Comparison of ENCODE assay signal across 8 mouse cellular contexts in genomic region chr5:34637591-34638156, GRCm38 (mm10). TPM values are rescaled to one million over a fixed set of nuclear protein-coding genes. Genes with fewer than 3 reads are reported as not detected.
A peak's percentile ranks its signal among the peaks of the same experiment; 100 is the strongest.
DNase-seq lines count a peak whose midpoint lies in the region; ATAC-seq and TF ChIP-seq lines count a peak whose summit lies in the region.

No protein-coding gene starts in this region.

- no peak for TF ChIP-seq CTCF in heart, adult 2 months (IDR thresholded peaks at IDR 0.05)
- TF ChIP-seq CTCF in lung, adult 2 months (IDR thresholded peaks at IDR 0.05; ENCODE audit: insufficient read depth, low read length): no peak

- intact Hi-C loops in heart, adult 2 months (cut with DNase I): loop anchor here (2.0 to 10.0 kb wide), 5 partner anchors 23 to 263 kb away; partner anchors contain the start of genes Grk4 and Nop14

- no peak for TF ChIP-seq EP300 in heart, adult 2 months (IDR thresholded peaks at IDR 0.05; ENCODE audit: insufficient read depth, low read depth, low read length)

- peaks cover 20% of the 10 kb centered on the region for H3K36me3 ChIP-seq in heart, embryonic 11.5 days (ENCODE audit: control insufficient read depth, insufficient read depth, low read length)
- no peaks in the 10 kb centered on the region for H3K36me3 ChIP-seq in heart, adult 2 months (ENCODE audit: control insufficient read depth, insufficient read depth, low read length)
- no peaks in the 10 kb centered on the region; the same call in 1 of the 2 replicates for H3K36me3 ChIP-seq in forebrain, embryonic 11.5 days (ENCODE audit: control insufficient read depth, insufficient read depth, low read length)
- peaks cover 78% of the 10 kb centered on the region for H3K36me3 ChIP-seq in liver, embryonic 12.5 days

- H3K27me3 ChIP-seq in heart, embryonic 11.5 days (ENCODE audit: control insufficient read depth, insufficient read depth, low read length): no peaks in the 10 kb centered on the region
- no peaks in the 10 kb centered on the region for H3K27me3 ChIP-seq in heart, adult 2 months (ENCODE audit: control insufficient read depth, insufficient read depth, low read length)
- H3K27me3 ChIP-seq in forebrain, embryonic 11.5 days (ENCODE audit: control insufficient read depth, insufficient read depth, low read length): no peaks in the 10 kb centered on the region
- H3K27me3 ChIP-seq in liver, embryonic 12.5 days (replicated peaks): no peaks in the 10 kb centered on the region

- no peak for TF ChIP-seq POLR2A in heart, adult 2 months (IDR thresholded peaks at IDR 0.05; ENCODE audit: insufficient read depth, low read depth, low read length)
- no peak for TF ChIP-seq POLR2A in lung, adult 2 months (IDR thresholded peaks at IDR 0.05; ENCODE audit: borderline replicate concordance, extremely low read depth, low read depth, low read length)

- H3K4me1 ChIP-seq in heart, embryonic 11.5 days (ENCODE audit: control insufficient read depth, insufficient read depth, low read length): peaks cover 6% of the 10 kb centered on the region
- peaks cover 1% of the 10 kb centered on the region; the same call in 1 of the 2 replicates for H3K4me1 ChIP-seq in heart, adult 2 months (ENCODE audit: control insufficient read depth, insufficient read depth, low read length)
- H3K4me1 ChIP-seq in forebrain, embryonic 11.5 days (replicated peaks; ENCODE audit: control insufficient read depth, insufficient read depth, low read length): 0 out of 2 replicates have a peak, but pooled peaks cover 2% of the 10 kb centered on the region
- peaks cover 48% of the 10 kb centered on the region for H3K4me1 ChIP-seq in liver, embryonic 12.5 days
- 0 out of 2 replicates have a peak, but pooled peaks cover 3% of the 10 kb centered on the region for H3K4me1 ChIP-seq in lung, adult 2 months (ENCODE audit: control insufficient read depth, insufficient read depth, low read length)

- peak overlapping the region; percentile 97 for H3K4me2 ChIP-seq in heart, embryonic 11.5 days
- no peak overlapping the region for H3K4me2 ChIP-seq in forebrain, embryonic 11.5 days (ENCODE audit: low read depth, low read length, severe bottlenecking)
- H3K4me2 ChIP-seq in liver, embryonic 12.5 days: peak overlapping the region; percentile 80

- H3K79me2 ChIP-seq in heart, adult 2 months (replicated peaks; ENCODE audit: control insufficient read depth, insufficient read depth, low read length): no peaks in the 10 kb centered on the region

- H3K9me3 ChIP-seq in heart, embryonic 11.5 days (replicated peaks; ENCODE audit: control insufficient read depth, low read length): no peaks in the 10 kb centered on the region
- no peaks in the 10 kb centered on the region for H3K9me3 ChIP-seq in forebrain, embryonic 11.5 days (ENCODE audit: control insufficient read depth, low read length)
- no peaks in the 10 kb centered on the region for H3K9me3 ChIP-seq in liver, embryonic 12.5 days (replicated peaks)

- 0 out of 2 replicates have a peak overlapping the region, but pooled peaks have one; percentile 70 for H3K4me3 ChIP-seq in heart, embryonic 11.5 days (ENCODE audit: low read depth, low read length)
- H3K4me3 ChIP-seq in heart, adult 2 months: no peak overlapping the region
- H3K4me3 ChIP-seq in forebrain, embryonic 11.5 days (ENCODE audit: low read depth, low read length): no peak overlapping the region
- H3K4me3 ChIP-seq in liver, embryonic 12.5 days: peak overlapping the region; percentile 65
- no peak overlapping the region for H3K4me3 ChIP-seq in lung, adult 2 months (replicated peaks; ENCODE audit: extremely low read depth, low read depth, low read length)

- H3K27ac ChIP-seq in heart, embryonic 11.5 days (ENCODE audit: low read depth, low read length): peak overlapping the region; percentile 87
- no peak overlapping the region for H3K27ac ChIP-seq in heart, adult 2 months
- no peak overlapping the region for H3K27ac ChIP-seq in forebrain, embryonic 11.5 days (ENCODE audit: low read depth, low read length)
- H3K27ac ChIP-seq in liver, embryonic 12.5 days: peak overlapping the region; percentile 80

- no peak for DNase-seq in heart, adult 2 months
- DNase-seq in 416B (ENCODE audit: low read depth): peak; percentile 51
- DNase-seq in forebrain, embryonic 11.5 days (ENCODE audit: low spot score): no peak
- no peak for DNase-seq in urinary bladder, adult 2 months (ENCODE audit: low spot score)
- no peak for DNase-seq in lung, adult 2 months
- no peak for DNase-seq in frontal cortex, adult 2 months (ENCODE audit: extremely low spot score in 1 of 2, low spot score in 1 of 2)

- ATAC-seq in heart, embryonic 11.5 days (replicated peaks; ENCODE audit: insufficient number of reproducible peaks, low FRiP score, low TSS enrichment): no peak
- no peak for ATAC-seq in forebrain, embryonic 11.5 days (replicated peaks; ENCODE audit: low FRiP score)
- no peak for ATAC-seq in liver, embryonic 12.5 days

- peak overlapping the region; percentile 87 for H3K9ac ChIP-seq in heart, embryonic 11.5 days (ENCODE audit: low read depth, low read length)
- H3K9ac ChIP-seq in heart, adult 2 months (ENCODE audit: low read depth, low read length): no peak overlapping the region
- peak overlapping the region; percentile 20; the same call in 1 of the 2 replicates for H3K9ac ChIP-seq in forebrain, embryonic 11.5 days (ENCODE audit: low read length)
- H3K9ac ChIP-seq in liver, embryonic 12.5 days: peak overlapping the region; percentile 77

- WGBS in heart, embryonic 11.5 days (ENCODE audit: insufficient replicate concordance): 78% methylated on average over 7 of the region's 7 CpGs
- 52% methylated on average over 7 of the region's 7 CpGs for WGBS in heart, adult 2 months
- 83% methylated on average over 7 of the region's 7 CpGs for WGBS in forebrain, embryonic 11.5 days
- WGBS in liver, embryonic 12.5 days (ENCODE audit: insufficient replicate concordance): 63% methylated on average over 7 of the region's 7 CpGs
- 67% methylated on average over 7 of the region's 7 CpGs for WGBS in lung, adult 2 months

RNA-seq across cellular contexts. Expression of gene Mfsd10, which starts 0.7 kb away (rescaled TPM):
- polyA plus RNA-seq in heart, embryonic 11.5 days (2014; fragmentation: Nextera tagmentation; extraction: Ambion mirVana): 63.7 and 71.9 TPM in 2 replicates
- total RNA-seq in heart, adult 2 months (2021): 1 to 10 TPM; 9.8 to 9.9 TPM
- 36.1 and 43.3 TPM in 2 replicates for polyA plus RNA-seq in heart, adult 2 months (2012; rRNA removed)
- polyA plus RNA-seq in forebrain, embryonic 11.5 days (2014; fragmentation: Nextera tagmentation; extraction: Ambion mirVana): 87.7 and 96.0 TPM in 2 replicates
- polyA plus RNA-seq in liver, embryonic 12.5 days (2016; fragmentation: Nextera tagmentation; extraction: Ambion mirVana): 66.8 and 77.4 TPM in 2 replicates
- 74.3 and 104 TPM in 2 replicates for polyA plus RNA-seq in urinary bladder, adult 2 months (2012; rRNA removed)
- polyA plus RNA-seq in lung, adult 2 months (2012; rRNA removed): 127 and 148 TPM in 2 replicates
- polyA plus RNA-seq in frontal cortex, adult 2 months (2012; rRNA removed): 108 and 113 TPM in 2 replicates

RNA-seq across cellular contexts. Expression of gene Nop14, which starts 22.3 kb away (rescaled TPM):
- polyA plus RNA-seq in heart, embryonic 11.5 days (2014; fragmentation: Nextera tagmentation; extraction: Ambion mirVana): 23.8 and 24.0 TPM in 2 replicates
- total RNA-seq in heart, adult 2 months (2021): 10 to 100 TPM; 11.4 to 11.8 TPM
- 8.5 and 15.8 TPM in 2 replicates for polyA plus RNA-seq in heart, adult 2 months (2012; rRNA removed)
- polyA plus RNA-seq in forebrain, embryonic 11.5 days (2014; fragmentation: Nextera tagmentation; extraction: Ambion mirVana): 33.1 and 33.6 TPM in 2 replicates
- 26.4 and 27.9 TPM in 2 replicates for polyA plus RNA-seq in liver, embryonic 12.5 days (2016; fragmentation: Nextera tagmentation; extraction: Ambion mirVana)
- 20.0 and 22.9 TPM in 2 replicates for polyA plus RNA-seq in urinary bladder, adult 2 months (2012; rRNA removed)
- 9.5 and 13.5 TPM in 2 replicates for polyA plus RNA-seq in lung, adult 2 months (2012; rRNA removed)
- polyA plus RNA-seq in frontal cortex, adult 2 months (2012; rRNA removed): 19.7 and 20.1 TPM in 2 replicates

RNA-seq across cellular contexts. Expression of gene Grk4, which starts 22.5 kb away (rescaled TPM):
- polyA plus RNA-seq in heart, embryonic 11.5 days (2014; fragmentation: Nextera tagmentation; extraction: Ambion mirVana): 1.0 and 1.3 TPM in 2 replicates
- under 1 TPM; 0.84 TPM for total RNA-seq in heart, adult 2 months (2021)
- 0.74 and 1.3 TPM in 2 replicates for polyA plus RNA-seq in heart, adult 2 months (2012; rRNA removed)
- 1.8 and 2.5 TPM in 2 replicates for polyA plus RNA-seq in forebrain, embryonic 11.5 days (2014; fragmentation: Nextera tagmentation; extraction: Ambion mirVana)
- polyA plus RNA-seq in liver, embryonic 12.5 days (2016; fragmentation: Nextera tagmentation; extraction: Ambion mirVana): 1.2 and 1.4 TPM in 2 replicates
- polyA plus RNA-seq in urinary bladder, adult 2 months (2012; rRNA removed): 4.5 and 8.7 TPM in 2 replicates
- polyA plus RNA-seq in lung, adult 2 months (2012; rRNA removed): 1.6 and 2.2 TPM in 2 replicates
- 3.9 and 4.3 TPM in 2 replicates for polyA plus RNA-seq in frontal cortex, adult 2 months (2012; rRNA removed)

Comparison
In these comparisons a context has a peak if more than half of its experiments do, and no peak if none do; other contexts are left out.
1. H3K27ac ChIP-seq: peak in heart, embryonic 11.5 days (single experiment) and liver, embryonic 12.5 days (single experiment); none in heart, adult 2 months (single experiment) and forebrain, embryonic 11.5 days (single experiment).
2. H3K4me3 ChIP-seq: peak in heart, embryonic 11.5 days (single experiment) and liver, embryonic 12.5 days (single experiment); none in heart, adult 2 months (single experiment), forebrain, embryonic 11.5 days (single experiment) and lung, adult 2 months (single experiment).